Mouse (Mus musculus): ENCODE measurements around the gene Tmem92.

- TF ChIP-seq POLR2A (IDR thresholded peaks at IDR 0.05; ENCODE audit: borderline replicate concordance, extremely low read depth, insufficient read depth, insufficient read length, poor library complexity, severe bottlenecking) (no peak), CTCF (IDR thresholded peaks at IDR 0.05; ENCODE audit: borderline replicate concordance, extremely low read depth, insufficient read depth, insufficient read length) (no peak)
These were observed 7.5 kb downstream of the Tmem92 start for GRCm38 (mm10) chr11:94774887-94775497.
